Mouse (Mus musculus): ENCODE measurements around the gene Dennd4a.

Dennd4a gene

DNA sequence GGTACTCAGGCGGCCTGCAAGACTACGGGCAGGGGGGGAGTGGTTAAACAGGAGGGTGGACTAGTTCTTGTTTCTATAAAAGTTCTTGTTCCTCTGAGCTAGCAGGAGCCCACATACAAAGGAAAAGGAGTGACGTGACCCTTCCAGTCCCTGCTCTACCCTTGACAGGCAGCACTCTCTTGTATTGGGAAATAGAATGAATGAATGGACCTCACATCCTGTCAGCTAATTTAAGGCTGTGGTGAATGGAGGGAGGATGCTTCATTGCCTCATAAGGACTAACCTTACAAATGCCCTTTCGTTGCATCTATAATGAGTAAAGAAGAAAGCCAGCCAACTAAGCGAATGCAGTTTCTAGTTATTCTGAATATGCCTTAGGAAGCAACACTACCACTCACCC lies 114.6 kb downstream of the Dennd4a start:
- no peak for DNase-seq

DNA sequence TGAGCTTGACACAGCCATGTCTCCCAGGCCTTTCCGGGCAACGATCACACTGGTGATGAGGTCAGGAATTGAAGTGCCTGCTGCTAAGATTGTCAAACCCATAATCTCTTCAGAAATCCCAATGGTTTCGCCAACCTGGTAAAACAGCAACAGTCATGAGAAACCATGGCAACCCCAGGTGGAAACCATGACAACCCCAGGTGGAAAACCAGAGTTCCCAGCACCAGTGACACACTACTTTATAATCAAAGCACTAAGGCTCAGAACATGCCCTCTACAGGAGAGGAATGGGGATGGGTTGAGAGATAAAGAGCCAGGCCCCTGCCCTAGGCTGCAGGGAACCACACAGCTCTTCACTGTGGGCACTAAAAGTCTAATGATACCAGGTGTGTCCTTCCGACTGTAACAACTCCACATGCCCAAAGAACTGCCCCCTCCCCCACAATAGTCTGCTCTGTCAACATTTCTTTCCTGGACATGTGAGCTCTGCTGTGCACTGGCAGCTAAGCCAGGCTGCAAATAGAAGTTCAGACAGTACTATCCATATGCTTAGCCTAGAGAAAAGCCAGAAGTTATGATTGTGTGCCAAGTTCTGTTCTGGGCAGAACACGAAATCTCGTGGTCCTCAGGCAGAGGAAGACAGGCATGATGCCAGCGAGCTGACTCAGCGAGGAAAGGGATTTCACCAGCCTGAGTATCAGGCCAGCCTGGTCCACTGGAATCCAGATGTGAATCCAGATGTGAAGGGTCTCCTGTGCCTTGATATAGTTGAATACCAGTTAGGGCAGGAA lies 115.3 kb downstream of the Dennd4a start:
- peak; percentile 41 for DNase-seq

DNA sequence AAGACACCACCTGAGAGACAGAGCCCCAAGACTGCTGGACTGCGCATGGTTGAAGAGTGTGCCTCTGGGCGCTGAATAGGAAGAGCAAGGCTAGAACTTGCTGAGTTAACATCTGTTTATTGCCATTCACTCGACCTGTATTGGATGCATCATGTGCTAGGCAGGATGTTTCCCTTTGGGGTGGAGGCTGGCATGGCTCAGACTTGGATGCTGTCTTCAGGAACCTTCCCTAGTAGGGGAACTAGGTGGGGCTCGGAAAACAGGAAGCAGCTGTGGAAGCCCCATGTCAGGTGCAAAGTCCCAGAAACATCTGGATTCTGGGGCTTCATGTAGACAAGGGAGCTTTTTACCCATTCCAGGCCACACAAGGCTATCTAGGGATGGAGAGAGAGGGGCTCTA lies 119.1 kb downstream of the Dennd4a start:
- DNase-seq, result no peak

DNA sequence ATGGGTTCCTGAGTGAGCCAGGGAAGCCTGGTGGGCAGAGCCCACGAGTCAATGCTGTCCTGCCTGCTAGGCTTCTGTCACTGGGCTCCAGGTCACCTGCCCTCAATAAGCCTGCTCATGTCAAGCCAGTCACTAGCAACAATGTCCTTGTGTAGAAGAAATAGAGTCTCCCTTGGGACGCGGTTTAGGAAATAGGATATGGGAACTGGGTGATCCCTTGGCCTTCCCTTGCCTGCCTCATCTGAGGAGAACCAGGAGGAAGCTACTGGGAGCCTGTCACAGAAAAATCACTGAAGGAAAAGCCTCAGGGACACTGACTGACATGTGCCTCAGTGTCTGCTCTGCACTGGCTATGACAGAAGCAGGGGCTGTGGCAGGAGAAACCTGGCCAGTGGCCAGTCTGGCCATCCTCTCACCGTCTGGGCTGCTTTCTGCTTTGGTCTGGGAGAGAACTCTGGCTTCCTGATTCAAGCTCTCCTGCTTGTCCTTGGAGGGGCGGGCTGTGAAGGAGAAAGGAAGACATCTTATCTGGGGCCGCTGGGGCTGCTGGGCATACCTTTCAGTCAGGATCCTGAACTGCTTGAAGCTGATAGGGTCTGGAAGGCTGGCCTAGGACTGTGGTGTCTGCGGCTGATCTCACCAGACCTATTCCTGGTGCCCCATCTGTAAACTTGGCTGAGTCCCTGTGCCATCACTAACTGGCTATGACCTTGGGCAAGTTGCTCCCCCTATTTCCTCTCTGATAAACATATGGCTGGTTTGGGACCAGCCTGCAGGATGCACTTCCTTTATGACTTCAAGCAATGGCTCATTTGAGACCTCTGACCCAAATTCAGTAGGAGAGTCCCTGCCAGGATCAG lies 120.8 kb downstream of the Dennd4a start:
- DNase-seq, result no peak

DNA sequence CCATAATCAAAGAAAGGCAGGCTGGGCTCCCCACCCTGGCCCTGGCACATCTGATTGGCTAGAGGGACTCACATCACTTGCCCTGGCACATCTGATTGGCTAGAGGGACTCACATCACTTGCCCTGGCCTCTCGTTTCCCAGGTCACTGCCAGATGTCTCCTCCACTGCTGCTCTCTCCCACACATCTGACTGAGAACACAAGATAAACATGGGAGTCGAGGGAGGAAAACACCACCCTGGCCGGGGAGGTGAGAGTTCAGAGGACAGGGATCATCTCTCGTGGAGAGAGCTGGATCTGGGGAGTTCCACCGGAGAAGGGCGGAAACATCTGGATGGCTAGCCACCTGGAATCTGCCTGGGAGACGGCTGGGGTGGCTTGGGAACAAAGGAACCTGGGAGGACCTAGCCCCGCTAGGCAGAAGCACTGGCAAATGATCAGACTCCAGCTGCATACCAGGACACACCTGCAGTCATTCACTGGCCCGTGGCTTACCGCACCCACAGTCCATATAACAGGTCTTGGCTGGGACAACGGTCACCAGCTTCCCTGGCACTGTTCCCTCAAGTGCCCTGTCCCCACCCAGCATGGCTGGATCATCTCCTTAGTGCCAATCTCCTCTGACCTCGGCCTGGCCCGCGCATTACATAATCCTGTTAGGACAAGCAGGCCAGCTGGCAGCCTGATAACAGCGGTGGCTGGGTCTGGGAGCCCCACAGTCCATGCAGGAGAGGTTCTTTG lies 123.0 kb downstream of the Dennd4a start:
- DNase-seq, result peak; percentile 40

DNA sequence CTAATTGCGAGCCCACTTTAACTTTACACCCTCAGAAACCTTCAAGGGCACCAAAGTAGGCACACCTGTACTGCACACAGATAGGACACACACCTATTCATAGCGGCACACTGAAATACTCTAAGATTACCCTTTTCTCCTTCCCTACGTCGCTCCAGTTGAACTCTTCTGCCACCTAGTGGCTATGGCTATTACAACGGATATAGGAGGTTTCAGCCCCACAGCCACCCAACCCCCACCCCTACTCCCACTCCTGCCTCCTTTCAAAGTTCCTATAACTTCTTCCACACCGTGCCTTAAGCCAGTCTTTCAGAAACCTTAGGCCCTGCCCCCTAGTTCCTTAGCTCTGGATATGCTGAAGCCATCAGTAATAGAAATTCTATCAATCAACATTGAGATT lies 125.4 kb downstream of the Dennd4a start:
- peak; percentile 32 for DNase-seq

DNA sequence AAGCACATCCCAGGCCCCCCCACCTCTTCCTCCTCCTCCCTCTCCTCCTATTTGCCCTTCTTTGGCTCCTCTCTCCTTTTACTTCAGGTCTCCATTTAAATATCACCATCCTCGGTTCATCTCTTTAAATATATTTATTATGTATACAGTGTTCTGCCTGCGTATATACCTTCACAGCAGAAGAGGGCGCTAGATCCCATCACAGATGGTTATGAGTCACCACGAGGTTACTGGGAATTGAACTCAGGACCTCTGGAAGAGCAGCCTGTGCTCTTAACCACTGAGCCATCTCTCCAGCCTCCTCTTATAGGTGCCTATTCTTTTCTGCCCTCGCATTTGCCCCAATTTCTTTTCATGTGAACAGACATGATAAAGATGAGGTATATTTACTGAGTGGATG lies 126.4 kb downstream of the Dennd4a start:
- no peak for DNase-seq

DNA sequence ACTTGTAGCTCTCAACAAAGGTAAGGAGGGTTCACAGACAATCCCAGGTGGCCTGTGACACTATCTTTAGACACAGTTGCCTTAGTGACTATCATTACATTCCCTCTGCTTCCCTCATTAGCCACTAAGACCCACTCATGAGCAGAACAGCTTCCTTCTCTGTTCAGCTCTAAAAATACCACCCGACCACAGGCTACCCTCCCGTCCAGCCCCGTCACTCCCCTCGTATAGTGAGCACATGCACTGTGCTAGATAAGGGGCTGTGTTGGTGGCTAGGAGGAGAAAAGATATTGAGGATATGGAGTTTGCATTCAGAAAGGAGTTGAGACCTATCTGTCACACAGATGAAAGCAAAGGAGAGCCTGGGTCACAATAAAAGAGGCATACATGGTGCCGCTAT lies 127.4 kb downstream of the Dennd4a start:
- no peak for DNase-seq

DNA sequence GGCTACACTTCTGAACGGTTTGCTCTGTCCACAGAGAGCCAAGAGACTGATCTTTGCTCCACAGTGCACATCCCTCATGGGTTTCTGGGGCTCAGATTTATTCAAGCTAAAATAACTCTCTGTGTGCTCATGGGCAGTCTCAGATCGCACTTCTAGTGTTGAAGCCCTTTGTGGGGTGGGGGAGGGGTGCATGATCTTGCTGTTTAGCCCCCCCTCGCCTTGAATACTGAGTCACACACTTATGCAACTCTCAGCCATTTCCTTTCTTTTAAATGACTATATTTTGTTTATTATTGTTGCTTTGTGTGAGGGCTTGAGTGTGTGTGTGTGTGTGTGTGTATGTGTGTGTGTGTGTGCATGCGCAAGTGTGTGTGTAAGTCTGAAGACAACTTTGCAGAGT lies 128.1 kb downstream of the Dennd4a start:
- no peak for DNase-seq

DNA sequence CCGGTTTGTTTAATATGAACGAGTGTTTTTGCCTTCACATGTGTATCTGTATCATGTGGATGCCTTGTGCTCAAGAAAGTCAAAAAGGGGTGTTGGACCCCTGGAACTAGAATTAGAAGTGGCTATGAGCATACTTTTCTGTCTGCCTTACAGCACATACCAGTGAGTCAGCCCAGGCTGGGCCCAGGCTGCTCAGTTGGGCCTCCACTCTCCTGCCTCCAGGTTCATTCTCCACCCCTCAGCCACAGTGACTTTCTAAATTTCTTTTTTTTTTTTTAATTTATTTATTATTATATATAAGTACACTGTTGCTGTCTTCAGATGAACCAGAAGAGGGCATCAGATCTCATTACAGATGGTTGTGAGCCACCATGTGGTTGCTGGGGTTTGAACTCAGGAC lies 128.7 kb downstream of the Dennd4a start:
- DNase-seq, result no peak

DNA sequence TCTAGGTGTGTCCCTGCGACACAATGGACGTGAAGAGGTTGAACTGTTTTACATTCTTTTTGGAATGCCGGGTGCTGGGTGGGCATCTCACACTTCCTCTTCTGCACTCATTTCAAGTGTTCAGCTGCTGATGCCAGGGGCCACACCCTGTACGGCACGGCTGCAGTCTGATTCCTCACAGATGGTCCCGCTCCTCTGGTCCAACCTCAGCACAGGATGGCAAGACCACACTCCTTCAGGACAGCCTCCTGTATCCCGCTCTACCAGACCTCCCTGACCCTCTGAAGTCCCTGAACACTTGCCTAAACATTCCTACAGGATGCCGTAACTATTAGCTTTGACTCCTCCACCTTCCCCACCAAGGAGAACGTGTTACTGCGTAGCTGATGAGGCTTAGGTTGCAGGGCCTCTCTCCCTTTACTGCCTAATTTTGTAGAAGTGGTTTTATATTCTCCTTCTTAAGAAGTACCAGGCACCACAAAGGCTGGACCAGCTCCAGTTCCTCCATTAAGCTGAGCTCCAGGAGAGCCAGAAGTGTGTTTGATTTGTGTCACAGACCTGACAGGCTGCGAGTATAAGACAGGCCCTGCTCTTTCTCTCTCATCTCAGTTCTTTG lies 129.7 kb downstream of the Dennd4a start:
- no peak for DNase-seq

DNA sequence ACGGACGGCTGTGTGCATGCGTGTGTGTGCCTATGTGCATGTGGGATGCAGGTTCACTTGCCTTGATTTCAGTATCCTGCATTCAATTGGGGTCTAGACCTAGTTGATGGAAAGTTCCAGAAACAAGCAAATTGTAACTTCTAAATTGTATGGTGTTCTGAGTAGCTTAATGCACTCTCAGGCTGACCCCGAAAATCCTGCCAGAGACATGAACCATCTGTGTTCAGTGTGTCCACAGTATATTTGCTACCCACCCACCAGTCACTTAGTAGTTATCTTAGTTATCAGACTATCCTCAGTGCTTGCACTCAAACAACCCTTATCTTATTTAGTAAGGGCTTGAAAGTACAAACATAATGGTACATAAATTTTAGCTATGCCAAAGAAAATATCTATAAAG lies 130.5 kb downstream of the Dennd4a start:
- DNase-seq, result no peak

DNA sequence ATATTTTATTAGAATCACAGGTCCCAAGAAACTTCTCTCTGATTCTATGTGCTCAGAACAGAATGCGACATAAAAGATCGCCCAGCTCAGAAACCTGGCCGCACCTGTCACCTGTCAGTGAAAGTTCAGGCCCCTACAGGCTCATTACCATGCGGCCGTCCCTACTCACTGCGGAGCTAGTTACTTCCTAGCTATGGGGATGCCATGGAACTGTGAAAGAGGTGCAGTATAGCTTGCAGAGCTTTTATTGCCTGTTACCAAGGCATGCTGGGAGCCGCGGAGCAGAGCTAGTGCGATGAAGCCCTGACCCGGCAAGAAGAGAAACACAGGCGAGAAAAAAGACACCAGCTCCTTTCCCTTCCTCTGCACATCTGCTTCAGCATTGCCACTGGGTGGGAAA lies 132.9 kb downstream of the Dennd4a start:
- no peak for DNase-seq

DNA sequence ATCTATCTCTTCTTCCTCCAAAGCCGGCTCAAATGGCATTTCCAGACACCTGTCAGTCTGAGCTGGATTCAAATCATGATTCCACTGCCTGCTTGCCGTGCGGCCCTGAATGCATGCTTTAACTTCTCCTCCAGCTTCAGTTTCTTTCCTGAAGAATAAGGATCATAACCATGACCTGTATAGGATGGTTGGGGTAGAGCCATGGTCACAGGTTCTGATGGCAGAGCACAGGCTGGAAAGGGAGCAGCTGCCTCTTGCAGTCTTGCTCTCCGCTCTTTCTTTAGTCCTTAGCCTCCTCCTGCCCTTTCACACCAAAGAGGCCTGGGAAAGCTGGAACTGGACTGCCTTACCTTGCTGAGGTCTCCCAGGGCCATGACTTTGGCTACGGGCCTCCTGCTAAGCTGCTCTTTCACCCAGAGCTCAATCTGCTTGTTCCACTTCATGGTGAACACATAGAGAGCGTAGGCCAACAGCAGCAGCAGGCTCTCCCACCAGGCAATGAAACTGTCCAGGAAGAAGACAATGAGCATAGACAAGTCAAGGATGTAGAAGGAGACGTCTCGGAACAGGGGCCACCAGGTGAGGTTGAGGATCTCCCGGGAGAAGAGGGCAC lies 136.4 kb downstream of the Dennd4a start:
- no peak for DNase-seq

DNA sequence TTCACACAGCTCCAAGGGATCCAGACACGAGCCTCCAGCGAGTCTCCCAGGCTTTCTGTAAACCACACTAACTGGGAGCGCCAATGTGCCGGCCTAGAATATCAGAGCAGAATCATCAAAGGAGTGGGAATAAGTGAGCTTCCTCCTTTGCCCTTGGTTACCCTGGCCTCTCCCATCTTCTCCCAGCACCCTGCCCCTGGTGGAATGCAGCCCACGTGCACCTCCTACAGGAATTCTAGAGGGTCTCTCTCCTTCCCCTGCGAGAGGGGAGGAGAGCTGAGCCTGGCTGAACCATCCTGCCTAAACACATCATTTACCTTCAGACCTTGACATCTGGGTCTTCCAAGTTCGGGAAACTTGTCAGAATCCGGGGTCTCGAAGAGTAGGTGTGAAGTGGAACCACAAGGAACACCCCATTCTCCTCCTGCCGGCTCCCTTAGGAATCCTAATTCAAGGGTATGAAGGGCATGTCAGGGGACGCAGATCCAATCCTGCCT lies 140.1 kb downstream of the Dennd4a start, which contains the start of gene Slc24a1:
TSS of gene Slc24a1 (minus strand) at position 447 of the 497 bp plus-strand sequence.
- no peak for DNase-seq

DNA sequence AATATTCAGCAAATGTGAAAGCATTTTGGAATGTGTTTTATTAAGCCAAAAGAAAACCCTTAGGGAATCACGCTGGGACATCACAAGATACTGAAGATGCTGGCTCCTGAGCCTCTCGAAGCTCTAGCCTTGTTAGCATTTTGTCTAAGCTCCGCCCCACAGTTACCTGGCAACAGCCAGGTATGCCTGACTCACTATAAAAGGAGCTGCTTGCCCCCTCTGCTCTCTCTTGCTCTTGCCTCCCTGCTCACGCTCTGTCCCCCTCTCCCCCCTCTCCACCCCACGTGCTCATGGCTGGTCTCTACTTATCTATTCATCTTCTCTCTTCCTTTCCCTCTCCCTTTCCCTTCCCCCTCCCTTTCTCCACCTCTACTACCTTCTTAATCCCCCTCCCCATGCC lies 140.9 kb downstream of the Dennd4a start:
- DNase-seq, result no peak

DNA sequence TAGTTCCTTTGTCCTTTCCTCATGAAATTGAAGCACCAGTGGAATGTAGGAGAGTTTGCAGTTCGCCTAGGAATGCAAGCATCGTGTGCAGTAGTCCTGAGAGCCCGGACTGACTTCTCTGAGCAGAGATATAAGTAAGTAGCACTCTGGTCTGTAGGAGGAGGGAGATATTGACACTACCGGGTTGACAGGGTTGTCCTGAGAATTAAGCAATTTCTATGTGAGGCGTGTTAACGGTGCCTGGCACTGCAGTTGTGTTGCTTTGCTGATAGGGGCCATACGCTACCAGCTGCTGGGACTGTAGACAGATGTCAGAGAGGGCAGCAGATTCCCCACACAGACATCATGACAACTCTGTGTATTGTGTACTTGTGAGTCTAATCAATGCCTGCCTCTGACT lies 142.1 kb downstream of the Dennd4a start:
- no peak for DNase-seq

DNA sequence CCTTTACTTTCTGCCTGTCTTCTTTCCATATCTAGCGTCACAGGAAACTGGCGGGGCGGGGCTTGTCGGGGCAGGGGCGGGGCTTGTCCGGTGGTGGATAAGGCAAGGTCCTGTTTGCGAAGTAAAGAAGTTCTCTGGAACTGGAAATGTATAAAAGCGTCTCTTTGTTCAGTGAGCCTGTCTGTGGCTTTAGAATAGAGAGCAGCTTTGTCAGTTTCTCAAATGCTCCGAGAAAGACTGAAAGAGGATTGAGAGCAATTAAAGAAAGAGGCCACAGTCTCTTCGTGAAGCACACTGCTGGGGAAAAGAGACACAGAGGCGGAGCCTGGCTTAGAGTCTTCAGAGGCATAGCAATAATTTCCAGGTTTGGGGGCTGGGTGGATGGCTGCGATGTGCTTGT lies 145.2 kb downstream of the Dennd4a start:
- DNase-seq, result no peak

DNA sequence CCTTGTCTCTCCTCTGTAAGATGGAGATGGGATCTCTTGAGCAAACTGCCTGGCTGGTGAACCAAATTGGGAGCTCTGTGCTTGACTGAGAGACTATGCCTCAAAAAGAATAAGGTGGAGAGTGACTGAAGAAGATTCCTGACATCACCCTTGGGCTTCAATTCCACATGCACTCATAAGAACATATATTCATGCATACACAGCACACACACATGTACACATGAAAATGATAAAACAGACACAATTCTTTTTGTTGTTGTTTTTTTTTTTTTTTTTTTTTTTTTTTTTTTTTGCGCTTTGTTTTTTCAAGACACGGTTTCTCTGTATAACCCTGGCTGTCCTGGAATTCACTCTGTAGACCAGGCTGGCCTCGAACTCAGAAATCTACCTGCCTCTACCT lies 146.1 kb downstream of the Dennd4a start:
- DNase-seq, result no peak

DNA sequence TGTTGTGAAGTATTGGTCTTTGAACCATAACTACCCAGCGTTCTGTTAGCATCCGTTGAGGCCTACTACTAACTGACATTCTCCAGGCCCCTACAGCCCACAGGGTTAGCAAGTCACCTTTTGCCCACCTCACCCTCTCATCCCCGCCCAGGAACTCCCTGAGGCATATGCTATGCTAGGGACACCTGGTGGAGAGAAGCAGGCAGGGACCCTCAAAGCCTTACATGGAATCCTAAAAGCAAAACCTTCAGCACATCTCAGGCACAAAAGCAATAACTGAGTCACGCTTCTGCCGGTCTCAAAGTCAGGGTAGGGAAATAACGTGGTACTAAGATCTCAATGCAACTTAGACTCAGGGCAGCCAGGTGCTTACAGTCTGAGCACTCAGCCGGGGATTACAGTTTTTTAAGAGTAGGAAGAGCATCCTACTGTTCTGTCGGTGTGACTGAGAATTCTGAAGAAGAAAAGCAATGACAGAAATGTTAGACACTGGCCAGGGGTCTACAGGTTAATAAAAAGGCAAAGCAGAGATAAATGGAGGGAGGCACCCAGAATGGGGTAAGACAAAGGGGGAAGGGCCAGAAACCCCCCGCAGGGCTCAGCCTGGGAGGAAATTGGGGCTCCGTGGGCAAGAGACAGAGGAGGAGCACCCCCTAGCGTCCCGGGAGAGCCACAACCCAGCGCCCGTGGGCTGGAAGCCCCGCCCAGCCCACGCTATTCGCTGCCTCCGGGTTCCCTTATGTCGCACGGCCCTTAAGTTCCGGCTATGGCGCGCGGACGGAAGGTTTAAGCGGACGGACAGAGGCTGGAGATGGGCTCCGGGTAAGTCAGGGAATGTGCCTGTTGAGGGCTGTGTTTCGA lies 149.2 kb downstream of the Dennd4a start, which contains the start of gene Ints14:
TSS of gene Ints14 (plus strand) at position 789 of the 861 bp plus-strand sequence.
- DNase-seq, result peak; percentile 96

DNA sequence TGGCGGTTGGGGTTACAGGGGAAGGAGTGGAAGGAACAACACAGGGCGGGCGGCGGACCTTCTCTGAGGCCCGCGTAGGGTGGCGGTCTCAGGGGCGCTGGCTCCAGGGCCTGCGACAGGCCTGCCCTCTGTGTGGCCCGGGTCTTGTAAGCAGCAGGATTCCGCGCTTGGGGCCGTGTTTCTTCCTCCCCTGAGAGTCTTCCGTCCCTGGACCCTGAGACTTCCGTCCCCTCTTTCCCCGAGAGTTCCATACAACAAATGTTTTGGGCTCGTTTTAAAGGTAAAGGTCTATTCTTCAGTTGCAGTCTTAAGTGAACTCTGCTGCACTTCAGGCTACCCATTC lies 149.8 kb downstream of the Dennd4a start:
- DNase-seq, result no peak

All from cerebellum, adult 11 months (tissue).